Mouse (Mus musculus): ENCODE measurements at regions not wholly inside any gene's neighbourhood (a gene's known extent, or its start where the extent isn't known, plus 50 kb on each side); places are given as distances from the start of the nearest gene placed in this dataset.
A peak's percentile ranks its signal among the peaks of the same experiment; 100 is the strongest.

DNA sequence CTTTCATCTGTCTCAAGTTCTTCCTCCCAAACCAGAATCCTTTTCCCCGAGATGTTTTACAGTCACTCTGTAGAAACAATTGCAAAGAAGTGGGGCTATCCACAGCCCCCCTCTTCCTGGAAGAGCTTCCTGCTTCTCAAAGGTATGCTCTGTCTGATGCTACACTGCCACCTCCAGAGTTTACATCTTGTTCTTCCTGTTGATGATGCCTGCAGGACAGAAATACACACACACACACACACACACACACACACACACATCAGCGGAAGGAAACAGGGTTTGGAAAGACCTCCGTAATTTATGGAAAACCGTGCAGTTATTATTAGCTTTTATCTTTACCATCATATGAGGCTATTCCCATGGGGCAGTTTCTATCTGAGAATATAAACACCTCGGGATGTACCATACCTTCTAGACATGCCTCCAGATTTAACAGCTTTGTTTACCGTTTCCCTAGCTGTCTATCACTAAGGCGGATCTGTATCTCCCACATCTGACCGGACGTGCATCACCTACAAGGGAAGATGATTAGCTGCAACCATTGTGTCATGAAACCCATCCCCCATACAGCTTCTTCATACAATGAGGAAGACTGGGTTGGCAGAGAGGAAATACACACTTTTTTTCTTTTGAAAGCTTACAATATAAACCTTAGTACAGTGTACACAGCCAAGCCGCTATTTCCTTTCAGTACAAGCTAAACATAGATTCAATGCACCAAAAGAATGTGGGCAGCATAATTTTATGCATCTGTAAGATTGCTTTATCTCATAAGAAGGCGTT lies 288.6 kb downstream of the Plk2 start:
- no peak for DNase-seq (ENCODE audit: low spot score)

- no peak for DNase-seq (ENCODE audit: low spot score)
Measured at GRCm38 (mm10) chr13:110688796-110689195, 293.9 kb downstream of the Plk2 start.

- DNase-seq (ENCODE audit: low spot score): no peak
Measured at GRCm38 (mm10) chr13:110690501-110691255, 295.8 kb downstream of the Plk2 start.

- no peak for DNase-seq (ENCODE audit: low spot score)
Measured at GRCm38 (mm10) chr13:110692696-110693095, 297.9 kb downstream of the Plk2 start.

DNA sequence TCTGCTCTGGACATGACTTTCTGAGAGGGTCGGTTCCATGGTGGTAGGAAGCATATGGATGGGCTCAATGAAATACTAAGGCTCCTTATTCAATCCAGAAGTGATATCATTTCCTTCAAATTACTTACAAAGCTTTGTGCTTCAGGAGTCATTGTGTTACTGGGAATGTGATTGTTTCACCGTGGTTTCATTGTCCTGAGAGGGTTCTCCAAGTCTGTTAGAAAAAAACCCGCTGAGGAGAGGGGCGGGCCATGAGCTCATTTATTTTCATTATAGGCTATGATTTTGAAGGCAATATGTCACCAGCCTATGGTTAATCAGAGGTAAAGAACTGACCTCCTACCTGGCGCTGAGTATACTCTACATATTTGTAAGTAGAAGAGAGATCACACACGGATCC lies 300.0 kb downstream of the Plk2 start:
- no peak for DNase-seq (ENCODE audit: low spot score)

- no peak for DNase-seq (ENCODE audit: low spot score)
Measured at GRCm38 (mm10) chr13:110696549-110696948, 301.7 kb downstream of the Plk2 start.

GRCm38 (mm10) chr13:110704261-110704660 lies 309.4 kb downstream of the Plk2 start:
- peak; percentile 39 for DNase-seq (ENCODE audit: low spot score)

GRCm38 (mm10) chr13:110710847-110711246 lies 316.0 kb downstream of the Plk2 start:
- no peak for DNase-seq (ENCODE audit: low spot score)

GRCm38 (mm10) chr13:110712527-110712926 lies 317.7 kb downstream of the Plk2 start:
- DNase-seq (ENCODE audit: low spot score): no peak

DNA sequence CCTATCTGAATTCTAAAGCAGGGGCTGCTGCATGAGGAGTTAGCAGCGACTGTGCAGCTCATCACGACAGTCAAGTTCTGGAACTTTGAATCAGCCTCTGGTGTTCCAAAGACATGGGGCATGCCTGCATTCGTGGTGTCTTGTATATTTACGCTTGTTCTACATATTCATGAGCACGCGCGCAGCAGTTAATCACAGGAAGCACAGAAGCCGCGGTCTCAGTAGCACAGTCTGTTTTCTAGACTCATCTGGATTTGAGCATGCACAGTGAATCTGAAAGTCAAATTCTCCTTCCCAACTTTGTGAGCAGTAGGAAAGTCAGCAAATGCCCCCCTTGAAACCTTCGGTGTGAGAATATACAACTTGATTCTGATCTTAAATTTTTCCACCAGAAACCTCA lies 327.3 kb downstream of the Plk2 start:
- DNase-seq (ENCODE audit: low spot score): no peak

DNA sequence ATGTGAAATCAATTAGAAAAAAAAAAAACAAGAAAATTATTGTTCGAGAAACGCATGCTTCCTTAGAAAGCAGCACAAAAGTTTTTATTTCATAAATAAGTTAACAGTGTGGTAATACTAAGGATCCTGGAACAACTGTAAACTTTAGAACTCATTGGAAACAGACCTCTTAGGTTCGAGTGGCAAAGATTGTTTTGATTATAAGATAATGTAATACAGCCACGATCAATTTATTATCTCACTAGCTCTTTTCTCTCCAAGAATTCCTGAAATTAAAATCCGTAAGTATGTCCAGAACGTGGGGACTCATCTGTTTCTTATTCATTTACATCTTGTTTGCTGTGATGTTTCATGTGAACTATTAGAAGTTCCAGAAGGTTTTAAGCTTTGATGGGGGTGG lies 327.9 kb downstream of the Plk2 start:
- no peak for DNase-seq (ENCODE audit: low spot score)

GRCm38 (mm10) chr13:110724836-110725235 lies 330.0 kb downstream of the Plk2 start:
- no peak for DNase-seq (ENCODE audit: low spot score)

GRCm38 (mm10) chr13:110725821-110726220 lies 331.0 kb downstream of the Plk2 start:
- DNase-seq (ENCODE audit: low spot score): no peak

DNA sequence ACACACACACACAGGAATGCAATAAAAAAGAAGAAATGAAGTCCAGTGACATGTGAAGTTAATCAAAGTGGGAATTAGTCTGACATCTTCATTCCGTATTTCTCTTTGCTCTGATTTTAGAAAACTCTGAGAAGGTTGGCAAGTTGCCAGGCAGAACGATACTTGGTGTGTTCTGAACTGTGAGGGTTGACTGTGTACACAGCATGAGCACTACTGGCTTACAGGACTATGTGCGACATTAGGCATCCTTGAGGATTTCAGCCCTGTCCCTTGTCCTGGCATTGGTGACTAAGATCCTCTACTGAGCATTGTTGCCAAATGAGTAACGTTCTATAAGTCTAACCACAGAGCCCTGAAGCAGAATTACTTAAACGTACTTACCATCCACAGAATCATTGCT lies 340.7 kb downstream of the Plk2 start:
- peak; percentile 15 for DNase-seq (ENCODE audit: low spot score)

DNA sequence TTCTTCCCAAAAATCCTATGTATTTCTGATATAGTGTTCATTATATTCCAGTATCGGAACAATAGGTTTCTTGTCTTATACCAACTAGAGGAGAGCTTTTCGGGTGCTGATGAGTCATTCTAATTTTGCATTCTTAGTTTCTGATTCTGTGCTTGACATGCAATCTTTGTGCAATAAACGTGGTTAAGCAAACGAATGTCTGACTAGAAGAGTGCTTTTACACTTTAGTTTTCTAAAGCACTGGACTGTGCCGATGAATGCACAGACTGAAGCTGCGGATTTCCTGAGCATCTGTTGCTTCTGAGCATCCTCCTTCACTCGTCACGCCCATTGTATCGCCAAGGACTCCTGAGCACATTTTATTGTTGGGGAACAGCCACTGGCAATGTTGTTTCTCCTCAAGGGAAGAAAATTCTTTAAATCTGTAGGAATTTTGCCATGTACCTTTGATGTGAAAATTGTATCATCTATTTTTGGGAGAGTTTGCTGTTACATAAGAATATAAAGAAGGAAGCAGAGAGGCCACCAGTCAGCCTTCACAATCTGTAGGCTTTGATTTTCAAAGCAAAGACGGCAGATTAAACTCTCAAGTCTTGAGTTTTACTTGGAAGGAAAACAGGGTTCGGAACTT lies 346.8 kb downstream of the Plk2 start:
- DNase-seq (ENCODE audit: low spot score): peak; percentile 31

- DNase-seq (ENCODE audit: low spot score): no peak
Measured at GRCm38 (mm10) chr13:110747223-110747868, 352.5 kb downstream of the Plk2 start.

DNA sequence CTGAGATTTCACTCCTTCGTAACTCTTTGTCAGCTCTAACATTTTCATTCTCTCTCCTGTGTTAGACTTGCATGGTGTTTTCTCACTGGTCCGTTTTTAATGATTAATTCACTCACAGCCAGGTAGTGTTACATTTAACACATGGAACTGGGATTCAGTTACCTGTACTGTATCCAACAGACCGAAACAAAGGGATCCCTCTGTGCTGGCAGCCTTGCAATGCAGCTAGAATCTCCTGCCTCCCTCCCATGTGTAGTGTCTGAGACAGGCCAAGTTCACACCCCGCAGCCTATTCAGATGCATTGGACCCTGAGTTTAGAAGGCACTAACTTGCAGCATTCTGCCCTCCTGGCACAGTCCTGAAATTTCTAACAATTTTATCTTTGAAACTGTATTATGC lies 357.9 kb downstream of the Plk2 start:
- no peak for DNase-seq (ENCODE audit: low spot score)

DNA sequence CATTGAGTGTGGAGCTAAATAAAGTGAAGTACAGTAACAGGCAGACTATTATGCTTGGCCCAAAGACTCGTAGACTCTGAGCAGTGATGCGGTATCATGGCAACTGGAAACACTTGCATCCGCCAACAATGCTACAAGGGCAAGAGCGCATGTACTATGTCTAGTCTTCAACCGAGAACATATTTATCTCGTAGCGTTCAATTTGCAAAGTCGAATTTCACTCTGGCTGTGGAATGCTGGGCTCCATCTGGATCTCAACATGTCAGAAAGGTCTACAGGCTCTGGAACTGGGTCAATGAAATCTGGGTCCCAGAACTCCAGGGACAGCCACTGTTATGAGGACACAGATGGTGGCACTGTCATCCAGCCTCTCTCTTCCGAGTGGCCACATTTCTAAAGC lies 359.7 kb downstream of the Plk2 start:
- DNase-seq (ENCODE audit: low spot score): peak; percentile 28

DNA sequence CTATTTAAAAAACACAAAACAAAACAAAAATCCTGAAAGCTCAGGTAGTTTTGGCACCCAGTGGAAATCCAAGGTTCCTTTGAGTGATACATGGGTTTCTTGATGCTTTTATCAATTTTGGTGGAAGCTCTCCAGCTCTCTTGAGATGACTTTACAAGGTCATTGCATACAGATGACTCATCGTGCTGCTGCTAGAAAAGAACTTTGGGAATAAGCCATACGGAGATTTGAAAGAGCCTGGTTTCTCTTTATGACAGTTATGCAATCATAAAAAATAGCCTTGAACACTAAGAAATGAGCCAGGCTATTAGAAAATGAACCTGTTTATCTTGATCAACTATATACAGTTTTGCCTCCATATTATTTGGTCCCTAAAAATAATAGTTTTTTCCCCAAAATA lies 362.0 kb downstream of the Plk2 start:
- no peak for DNase-seq (ENCODE audit: low spot score)

DNA sequence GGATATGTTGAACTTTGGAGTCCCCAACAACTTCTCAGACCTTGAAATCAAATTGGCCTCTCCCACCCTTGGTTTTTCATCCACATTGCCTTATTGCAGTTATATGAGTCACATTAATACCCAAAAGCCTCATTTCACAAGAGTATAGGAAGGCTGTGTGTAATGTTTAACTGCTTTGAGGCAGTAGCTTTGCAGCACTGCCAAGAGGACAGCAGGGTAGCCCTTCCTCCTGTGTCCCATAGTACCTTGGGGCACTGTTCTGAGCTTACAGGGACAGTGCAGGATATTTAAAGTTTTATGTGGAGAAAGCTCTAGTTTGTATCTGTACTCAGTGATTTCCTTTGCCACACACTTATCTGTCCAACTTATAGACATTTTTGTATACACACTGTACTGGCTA lies 374.4 kb downstream of the Plk2 start:
- no peak for DNase-seq (ENCODE audit: low spot score)

- DNase-seq (ENCODE audit: low spot score): peak; percentile 24
Measured at GRCm38 (mm10) chr13:110775251-110775650, 380.4 kb downstream of the Plk2 start.

GRCm38 (mm10) chr13:110784162-110784785 lies 389.4 kb downstream of the Plk2 start:
- DNase-seq (ENCODE audit: low spot score): no peak

Measured in layer of hippocampus, adult 11-12 months (tissue).